Mouse (Mus musculus): ENCODE measurements around the gene Cox6a2.

The Cox6a2 gene

GRCm38 (mm10) chr7:128206152-128206551, at the start of gene Cox6a2:
Gene Cox6a2, minus strand, starts transcription at chr7:128206387.
- DNase-seq (ENCODE audit: low spot score) = no peak

DNA sequence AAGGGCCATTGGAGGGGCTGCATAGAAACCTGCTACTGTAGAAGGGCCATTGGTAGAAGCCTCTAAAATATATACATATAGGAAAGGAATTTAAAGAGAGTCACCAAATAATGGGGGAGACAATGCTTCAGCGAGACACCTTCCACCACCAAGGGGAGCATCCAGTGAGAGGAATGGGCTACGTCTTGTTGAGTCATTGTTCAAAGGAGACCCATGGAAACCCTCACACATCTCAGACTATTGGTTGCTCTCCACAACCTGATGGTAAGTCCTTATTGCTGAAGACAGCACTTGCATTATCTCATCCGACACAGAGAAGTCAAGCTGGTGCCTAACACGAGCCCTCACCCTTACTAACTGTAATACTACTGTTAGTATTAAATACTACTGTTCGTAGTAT, 49.6 kb upstream of the Cox6a2 start:
- DNase-seq (ENCODE audit: low spot score) = no peak

DNA sequence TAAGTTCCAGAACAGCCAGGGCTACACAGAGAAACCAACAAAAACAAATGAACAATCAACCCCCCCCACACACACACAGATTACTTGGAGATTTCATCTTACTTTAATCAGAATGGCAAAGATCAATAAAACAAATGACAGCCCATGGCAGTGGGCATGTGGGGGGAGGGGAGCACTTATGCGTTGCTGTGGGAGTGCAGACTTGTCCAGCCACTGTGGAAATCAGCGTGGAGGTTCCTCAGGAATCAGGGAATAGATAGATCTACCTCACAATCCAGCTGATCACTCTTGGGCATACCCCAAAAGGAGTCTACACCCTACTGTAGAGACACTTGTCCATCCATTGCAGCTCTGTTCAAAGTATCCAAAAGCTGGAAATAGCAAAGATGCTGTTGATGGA, 48.8 kb upstream of the Cox6a2 start:
- no peak for DNase-seq (ENCODE audit: low spot score)

DNA sequence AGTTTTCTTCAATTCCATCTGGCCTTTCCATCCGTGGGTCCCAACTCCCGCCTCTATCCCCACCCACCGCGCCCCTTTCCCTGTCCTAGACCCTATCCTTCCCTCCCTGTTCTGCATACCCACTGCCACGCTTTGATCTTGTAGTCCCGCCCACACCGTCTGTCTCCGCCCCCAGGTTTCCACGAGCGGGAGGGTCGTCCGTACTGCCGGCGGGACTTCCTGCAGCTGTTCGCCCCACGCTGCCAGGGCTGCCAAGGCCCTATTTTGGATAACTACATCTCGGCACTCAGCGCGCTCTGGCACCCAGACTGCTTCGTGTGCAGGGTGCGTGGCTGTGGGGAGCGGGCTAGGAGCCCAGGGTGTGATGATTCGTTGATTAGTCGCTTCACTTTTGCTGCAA, 46.4 kb upstream of the Cox6a2 start:
- DNase-seq (ENCODE audit: low spot score) = no peak

GRCm38 (mm10) chr7:128251946-128252345, 45.8 kb upstream of the Cox6a2 start:
- no peak for DNase-seq (ENCODE audit: low spot score)

- no peak for DNase-seq (ENCODE audit: low spot score)
Measured at GRCm38 (mm10) chr7:128249998-128250397, 43.8 kb upstream of the Cox6a2 start.

DNA sequence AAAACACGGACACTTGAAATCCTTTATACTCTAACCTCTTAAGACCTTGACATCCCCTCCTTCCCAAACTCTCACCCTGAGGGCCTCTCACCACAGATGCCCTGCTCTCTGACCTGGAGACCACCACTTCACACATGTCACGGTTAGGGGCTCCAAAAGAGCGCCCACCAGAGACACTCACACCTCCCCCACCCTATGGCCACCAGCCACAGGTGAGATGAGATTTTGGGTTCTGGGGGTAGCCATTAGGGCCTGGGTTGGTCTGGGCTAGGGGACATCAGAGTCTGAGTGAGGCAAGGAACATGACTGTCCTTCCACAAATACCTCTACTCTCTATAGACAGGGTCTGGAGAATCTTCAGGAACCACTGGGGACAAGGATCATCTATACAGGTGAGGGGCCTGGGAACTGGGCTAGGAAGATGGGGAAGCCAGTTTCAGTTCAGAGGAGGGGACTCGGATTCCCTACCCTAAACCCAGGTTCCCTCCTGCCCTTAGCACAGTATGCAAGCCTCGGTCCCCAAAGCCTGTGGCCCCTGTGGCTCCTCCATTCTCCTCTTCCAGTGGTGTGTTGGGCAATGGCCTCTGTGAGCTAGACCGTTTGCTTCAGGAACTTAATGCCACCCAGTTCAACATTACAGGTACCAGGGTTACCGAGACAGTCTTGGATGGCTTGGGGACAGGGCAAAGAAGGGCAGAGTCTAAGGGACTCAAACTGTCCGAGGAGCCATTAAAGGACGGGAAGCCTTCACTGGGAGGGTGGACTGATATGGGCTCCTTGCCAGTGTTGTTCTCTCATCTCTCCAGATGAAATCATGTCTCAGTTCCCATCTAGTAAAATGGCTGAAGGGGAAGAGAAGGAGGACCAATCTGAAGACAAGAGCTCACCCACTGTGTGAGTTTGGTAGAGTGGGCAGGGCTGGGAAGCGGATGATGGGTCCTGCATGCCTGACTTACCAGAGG, 42.2 kb upstream of the Cox6a2 start:
- DNase-seq (ENCODE audit: low spot score) = no peak

DNA sequence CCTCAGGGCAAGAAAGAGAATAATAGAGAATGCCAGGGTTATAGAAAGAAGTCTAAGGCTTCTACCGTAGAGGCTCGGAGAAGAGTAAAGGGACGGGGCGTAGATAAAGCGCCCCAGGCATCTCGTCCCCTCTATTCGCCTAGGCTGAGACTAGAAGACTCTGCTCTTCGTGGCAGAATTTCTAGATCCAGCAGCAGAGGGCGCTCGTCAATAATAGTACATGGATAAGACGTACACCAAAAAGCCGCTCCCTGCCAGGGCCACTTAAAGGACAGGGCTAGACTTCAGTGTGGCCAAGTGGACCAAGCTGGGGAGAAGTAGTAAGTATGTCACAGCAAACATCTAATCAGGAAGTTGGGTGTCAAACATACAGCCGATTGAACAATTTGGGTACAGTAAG, 41.3 kb upstream of the Cox6a2 start:
- peak; percentile 64 for DNase-seq (ENCODE audit: low spot score)

DNA sequence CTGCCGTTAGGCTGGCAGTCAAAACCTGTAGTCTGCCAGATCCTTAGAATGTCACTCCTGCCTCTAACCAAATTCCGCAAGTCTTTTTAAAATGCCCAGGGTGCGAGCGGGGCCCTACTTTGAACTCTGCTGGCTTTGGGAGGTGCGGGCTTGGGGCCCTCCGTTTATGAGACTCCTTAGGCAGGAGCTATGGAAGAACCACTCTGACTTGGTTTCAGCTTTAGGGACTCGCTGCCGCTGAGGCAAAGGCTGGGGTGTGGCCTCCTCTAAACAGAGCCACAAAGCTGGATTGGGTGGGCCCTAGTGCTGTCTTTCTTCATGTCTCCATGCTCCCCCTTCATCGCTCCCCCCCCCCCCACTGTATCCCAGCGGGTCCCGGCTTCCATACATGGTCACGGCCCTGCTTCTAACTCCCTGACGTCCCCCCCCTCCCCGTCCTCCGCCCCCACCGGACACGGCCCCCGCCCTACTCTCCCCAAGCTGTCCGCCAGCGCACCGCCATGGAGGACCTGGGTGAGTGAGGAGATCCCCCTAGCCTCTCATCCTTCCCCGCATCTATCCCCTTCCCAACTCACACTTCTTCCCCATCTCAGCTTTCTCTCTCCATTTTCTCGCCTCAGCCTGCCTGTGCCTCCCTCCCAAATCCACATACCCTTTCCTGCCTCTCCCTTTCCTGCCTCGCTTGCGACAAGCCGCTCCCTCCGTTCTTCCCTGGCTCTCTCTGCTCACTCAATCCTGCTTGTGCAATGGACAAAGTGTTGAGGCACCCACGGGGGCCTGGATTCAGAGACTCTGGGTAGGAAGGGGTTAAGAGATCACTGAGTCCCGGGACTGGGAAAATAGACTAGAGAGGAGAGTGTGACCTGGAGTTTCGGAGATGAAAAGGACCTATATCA, 40.6 kb upstream of the Cox6a2 start, which contains the start of gene Tgfb1i1:
Tgfb1i1 (plus strand) TSS at position 317 of the 896 bp plus-strand sequence.
- DNase-seq (ENCODE audit: low spot score) = no peak

DNA sequence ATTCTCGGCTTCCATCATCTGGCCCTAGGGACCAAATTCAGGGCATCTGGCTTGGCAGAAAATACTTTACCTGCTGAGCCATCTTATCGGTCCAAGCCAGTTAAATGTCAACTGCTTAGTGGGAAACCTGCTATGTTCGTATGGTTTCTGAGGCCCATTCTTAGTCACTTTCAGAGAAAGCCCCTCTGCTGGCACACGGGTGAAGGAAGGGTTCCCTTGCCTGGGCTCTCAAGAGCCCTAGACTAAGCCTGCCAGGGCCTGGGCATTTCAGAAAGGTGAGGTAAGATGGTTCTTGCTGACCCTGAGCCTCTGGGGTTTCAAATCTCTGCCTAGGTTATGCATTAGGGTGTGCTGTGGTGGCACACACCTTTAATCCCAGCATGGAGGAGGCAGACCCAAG, 39.4 kb upstream of the Cox6a2 start:
- DNase-seq (ENCODE audit: low spot score) = no peak

GRCm38 (mm10) chr7:128244410-128245025, 38.3 kb upstream of the Cox6a2 start:
- DNase-seq (ENCODE audit: low spot score) = no peak

- no peak for DNase-seq (ENCODE audit: low spot score)
Measured at GRCm38 (mm10) chr7:128243921-128244320, 37.7 kb upstream of the Cox6a2 start.

DNA sequence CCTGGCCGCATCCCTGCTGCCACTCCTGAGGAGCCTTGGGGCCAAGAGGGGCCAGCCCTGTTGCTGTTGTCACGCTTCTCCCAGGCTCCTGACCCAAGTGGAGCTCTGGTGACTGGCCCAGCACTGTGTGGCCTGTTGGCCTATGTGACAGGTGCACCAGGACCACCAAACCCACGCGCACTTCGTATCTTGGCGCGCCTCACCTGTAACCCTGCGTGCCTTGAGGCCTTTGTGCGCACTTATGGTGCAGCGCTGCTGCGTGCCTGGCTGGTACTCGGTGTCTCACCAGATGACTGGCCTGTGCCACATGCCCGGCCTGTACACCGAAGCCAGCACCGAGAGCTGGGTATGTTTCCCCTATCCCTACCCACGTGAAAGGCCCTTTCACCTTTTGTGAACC, 36.1 kb upstream of the Cox6a2 start:
- no peak for DNase-seq (ENCODE audit: low spot score)

DNA sequence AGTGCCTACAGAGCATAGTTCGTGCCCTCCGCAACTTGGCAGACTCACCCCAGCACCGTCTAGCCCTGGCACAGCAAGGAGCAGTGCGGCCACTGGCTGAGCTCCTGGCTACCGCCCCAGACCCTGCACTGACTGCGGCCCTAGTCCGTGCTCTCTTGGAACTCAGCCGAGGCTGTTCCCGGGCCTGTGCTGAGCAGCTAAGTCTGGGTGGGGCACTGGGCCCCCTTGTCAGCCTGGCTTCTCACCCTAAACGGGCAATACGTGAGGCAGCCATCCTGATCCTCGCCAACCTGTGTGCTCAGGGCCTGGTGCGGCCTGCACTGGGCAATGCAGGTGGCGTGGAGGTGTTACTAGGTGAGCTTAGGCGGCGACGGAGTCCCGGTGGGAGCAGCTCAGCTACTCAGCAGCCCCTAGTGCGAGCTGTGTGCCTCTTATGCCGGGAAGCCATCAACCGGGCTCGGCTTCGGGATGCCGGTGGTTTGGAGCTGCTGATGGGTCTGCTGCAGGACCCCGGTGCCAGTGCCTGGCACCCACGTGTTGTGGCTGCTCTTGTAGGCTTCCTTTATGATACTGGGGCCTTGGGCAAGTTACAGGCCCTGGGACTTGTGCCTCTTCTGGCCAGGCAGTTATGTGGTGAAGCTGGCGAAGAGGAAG, 34.1 kb upstream of the Cox6a2 start:
- no peak for DNase-seq (ENCODE audit: low spot score)

- DNase-seq (ENCODE audit: low spot score) = no peak
Measured at GRCm38 (mm10) chr7:128238991-128239390, 32.8 kb upstream of the Cox6a2 start.

GRCm38 (mm10) chr7:128237927-128238778, 32.0 kb upstream of the Cox6a2 start, which contains the start of gene 9130023H24Rik:
Gene 9130023H24Rik, minus strand, starts transcription at chr7:128238031.
- peak; percentile 99 for DNase-seq (ENCODE audit: low spot score)

DNA sequence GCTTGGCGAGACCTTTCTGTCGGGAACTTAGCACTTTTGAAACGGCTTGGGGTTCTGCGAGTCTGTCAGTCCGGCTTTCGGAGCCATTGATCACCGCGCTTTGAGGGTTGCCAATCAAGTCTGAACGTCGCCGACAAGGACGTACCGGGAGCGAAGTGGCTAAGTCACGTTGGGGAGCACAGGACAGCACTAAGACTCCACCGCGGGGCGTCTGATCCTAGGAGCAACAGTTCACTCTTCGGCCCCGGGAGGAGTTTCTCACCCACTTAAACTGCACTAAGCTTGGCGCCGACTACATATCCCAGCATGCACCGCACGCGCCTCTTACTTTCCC, 31.4 kb upstream of the Cox6a2 start:
- no peak for DNase-seq (ENCODE audit: low spot score)

GRCm38 (mm10) chr7:128236856-128237592, 30.8 kb upstream of the Cox6a2 start, which contains the start of gene Armc5:
Gene Armc5, plus strand, starts transcription at chr7:128237342.
- peak; percentile 68 for DNase-seq (ENCODE audit: low spot score)

GRCm38 (mm10) chr7:128236426-128236825, 30.2 kb upstream of the Cox6a2 start:
- DNase-seq (ENCODE audit: low spot score) = no peak

GRCm38 (mm10) chr7:128235481-128235880, 29.3 kb upstream of the Cox6a2 start:
- DNase-seq (ENCODE audit: low spot score) = no peak
